Mouse (Mus musculus): Measurements from ENCODE around the gene Lhfp.

The Lhfp gene

DNA sequence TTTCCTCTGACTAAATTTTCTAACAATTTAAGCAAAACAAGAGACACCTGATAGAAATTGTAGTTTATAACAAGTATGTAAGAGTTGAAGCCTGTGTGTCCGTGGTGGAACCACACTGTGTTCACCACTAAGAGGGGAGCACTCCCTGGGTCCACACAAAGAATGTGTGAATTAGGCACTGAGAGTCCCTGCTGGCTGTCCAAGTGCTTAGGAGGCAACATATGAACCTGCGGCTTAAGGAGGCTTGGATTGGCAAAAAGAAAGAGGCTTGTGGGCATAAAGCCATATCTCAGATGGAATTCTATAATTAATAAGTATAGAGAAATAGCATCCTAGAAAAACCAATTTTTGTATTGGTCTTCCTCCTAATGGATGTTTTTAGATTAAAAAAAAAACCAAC, 104.2 kb downstream of the Lhfp start:
- Histone ChIP-seq H3K27me3 (ENCODE audit: insufficient read depth, low read length) (no peaks in the 10 kb centered on the region), H3K4me1 (replicated peaks; ENCODE audit: low read depth, low read length) (no peaks in the 10 kb centered on the region), H3K4me3 (replicated peaks; ENCODE audit: low read length) (no peak overlapping the region), H3K9me3 (ENCODE audit: low read length) (no peaks in the 10 kb centered on the region), H3K36me3 (ENCODE audit: insufficient read depth, low read length) (no peaks in the 10 kb centered on the region)
- TF ChIP-seq CTCF (conservative IDR thresholded peaks at IDR 0.05; ENCODE audit: low read length) (no peak), POU5F1 (IDR thresholded peaks at IDR 0.05; ENCODE audit: borderline replicate concordance, low read length) (no peak), NANOG (IDR thresholded peaks at IDR 0.05; ENCODE audit: borderline replicate concordance, low read length) (no peak)

DNA sequence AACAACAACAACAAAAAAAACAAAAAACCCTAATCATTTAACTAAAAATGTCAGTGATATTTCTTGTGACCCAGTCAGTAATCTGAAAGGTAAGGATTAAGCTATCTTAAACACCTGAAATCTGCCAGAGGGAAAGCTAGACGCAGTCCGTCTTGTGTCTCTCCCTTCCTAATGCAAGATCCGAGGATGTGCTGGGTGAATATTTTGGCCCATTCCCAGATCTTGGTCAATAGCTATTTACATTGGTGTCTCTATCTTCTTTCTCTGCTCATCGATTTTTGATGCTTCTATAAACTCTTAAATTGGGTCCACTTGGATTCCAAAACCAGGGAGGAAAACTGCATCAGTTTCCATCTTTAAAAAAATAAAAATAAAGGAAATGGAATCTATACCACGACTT, 104.6 kb downstream of the Lhfp start:
- Histone ChIP-seq H3K27me3 (ENCODE audit: insufficient read depth, low read length) (no peaks in the 10 kb centered on the region), H3K4me1 (replicated peaks; ENCODE audit: low read depth, low read length) (no peaks in the 10 kb centered on the region), H3K9me3 (ENCODE audit: low read length) (no peaks in the 10 kb centered on the region), H3K36me3 (ENCODE audit: insufficient read depth, low read length) (no peaks in the 10 kb centered on the region), H3K4me3 (replicated peaks; ENCODE audit: low read length) (no peak overlapping the region)
- TF ChIP-seq NANOG (IDR thresholded peaks at IDR 0.05; ENCODE audit: borderline replicate concordance, low read length) (no peak), CTCF (conservative IDR thresholded peaks at IDR 0.05; ENCODE audit: low read length) (no peak), POU5F1 (IDR thresholded peaks at IDR 0.05; ENCODE audit: borderline replicate concordance, low read length) (no peak)

DNA sequence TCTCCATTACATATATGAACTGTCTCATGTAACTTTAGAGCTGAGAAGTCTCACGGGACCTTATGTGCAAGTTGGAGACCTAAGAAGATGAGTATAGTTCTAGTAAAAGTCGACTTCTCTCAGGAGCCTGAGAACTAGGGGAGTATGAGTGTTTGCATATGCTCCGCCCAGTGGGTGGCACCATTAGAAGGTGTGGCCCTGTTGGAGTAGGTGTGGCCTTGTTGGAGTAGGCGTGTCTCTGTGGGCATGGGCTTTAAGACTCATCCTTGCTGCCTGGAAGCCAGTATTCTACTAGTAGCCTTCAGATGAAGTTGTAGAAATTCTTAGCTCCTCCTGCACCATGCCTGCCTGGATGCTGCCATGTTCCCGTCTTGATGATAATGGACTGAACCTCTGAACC, 105.7 kb downstream of the Lhfp start:
- no peaks in the 10 kb centered on the region for H3K9me3 ChIP-seq (ENCODE audit: low read length)

DNA sequence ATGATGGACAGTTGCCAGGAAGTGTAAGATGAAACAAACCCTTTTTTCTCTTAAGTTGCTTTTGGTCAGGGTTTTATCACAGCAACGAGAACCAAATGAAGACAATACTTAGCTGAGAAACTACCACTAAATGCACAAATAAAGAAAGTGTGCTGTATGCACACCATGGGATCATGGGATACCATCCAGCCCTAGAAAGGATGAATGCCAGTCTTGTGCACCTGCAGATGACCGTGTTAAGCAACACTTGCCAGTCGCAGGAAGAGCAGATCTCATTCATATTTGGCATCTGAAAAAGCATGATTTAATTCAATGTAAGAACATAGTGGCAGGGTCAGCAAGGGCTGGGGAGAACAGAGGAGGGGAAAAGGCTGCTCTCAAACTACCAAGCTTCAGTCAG, 107.4 kb downstream of the Lhfp start:
- TF ChIP-seq CTCF (conservative IDR thresholded peaks at IDR 0.05; ENCODE audit: low read length) (no peak), NANOG (IDR thresholded peaks at IDR 0.05; ENCODE audit: borderline replicate concordance, low read length) (no peak), POU5F1 (IDR thresholded peaks at IDR 0.05; ENCODE audit: borderline replicate concordance, low read length) (no peak)
- H3K4me1 ChIP-seq (replicated peaks; ENCODE audit: low read depth, low read length) = no peaks in the 10 kb centered on the region

More for the DNA sequence above, 105.7 kb downstream of the Lhfp start:
- TF ChIP-seq NANOG (IDR thresholded peaks at IDR 0.05; ENCODE audit: borderline replicate concordance, low read length) (no peak), CTCF (conservative IDR thresholded peaks at IDR 0.05; ENCODE audit: low read length) (no peak), POU5F1 (IDR thresholded peaks at IDR 0.05; ENCODE audit: borderline replicate concordance, low read length) (no peak)
- no peaks in the 10 kb centered on the region for H3K27me3 ChIP-seq (ENCODE audit: insufficient read depth, low read length)
- no peaks in the 10 kb centered on the region for H3K36me3 ChIP-seq (ENCODE audit: insufficient read depth, low read length)
- H3K4me1 ChIP-seq (replicated peaks; ENCODE audit: low read depth, low read length) = no peaks in the 10 kb centered on the region
- H3K4me3 ChIP-seq (replicated peaks; ENCODE audit: low read length) = no peak overlapping the region

DNA sequence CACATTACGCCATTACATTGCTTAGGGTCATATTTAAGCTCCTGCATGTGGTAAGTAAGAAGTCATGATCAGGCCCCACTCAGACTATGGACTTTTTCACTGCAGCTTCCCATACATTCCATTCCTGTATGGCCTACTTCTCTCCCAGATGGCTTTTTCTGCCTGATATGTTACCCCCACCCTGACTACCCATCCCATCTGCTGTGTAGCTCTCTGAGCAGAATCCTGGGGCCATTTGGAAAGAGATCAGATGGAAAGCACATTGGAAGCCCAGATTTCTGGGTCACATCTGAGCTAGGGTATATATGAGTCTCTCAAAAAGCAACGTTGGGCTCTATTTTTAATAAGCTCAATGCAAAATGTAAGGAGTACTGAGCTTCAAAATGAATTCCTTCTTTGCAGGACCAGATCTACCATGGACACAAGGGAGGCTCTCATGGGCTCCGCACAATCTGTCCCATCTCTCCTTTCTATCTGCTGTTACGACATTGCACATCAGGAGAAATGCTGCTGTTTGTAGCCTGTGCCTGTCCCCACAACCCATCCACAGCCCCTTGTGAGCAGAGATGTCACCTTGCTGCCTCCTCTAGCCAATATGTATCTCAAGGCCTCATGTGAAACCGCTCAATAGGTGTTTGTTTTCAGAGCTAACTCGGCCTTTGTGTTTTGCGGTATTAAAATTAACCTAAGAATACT, 108.4 kb downstream of the Lhfp start:
- H3K4me3 ChIP-seq (replicated peaks; ENCODE audit: low read length) = no peak overlapping the region
- H3K9me3 ChIP-seq (ENCODE audit: low read length) = peaks cover 10% of the 10 kb centered on the region
- H3K27me3 ChIP-seq (ENCODE audit: insufficient read depth, low read length) = no peaks in the 10 kb centered on the region
- H3K4me1 ChIP-seq (replicated peaks; ENCODE audit: low read depth, low read length) = no peaks in the 10 kb centered on the region
- H3K36me3 ChIP-seq (ENCODE audit: insufficient read depth, low read length) = no peaks in the 10 kb centered on the region
- TF ChIP-seq NANOG (IDR thresholded peaks at IDR 0.05; ENCODE audit: borderline replicate concordance, low read length) = no peak
- TF ChIP-seq CTCF (conservative IDR thresholded peaks at IDR 0.05; ENCODE audit: low read length) = no peak
- no peak for TF ChIP-seq POU5F1 (IDR thresholded peaks at IDR 0.05; ENCODE audit: borderline replicate concordance, low read length)

More for the DNA sequence above, 107.4 kb downstream of the Lhfp start:
- Histone ChIP-seq H3K36me3 (ENCODE audit: insufficient read depth, low read length) (no peaks in the 10 kb centered on the region), H3K9me3 (ENCODE audit: low read length) (peaks cover 10% of the 10 kb centered on the region), H3K27me3 (ENCODE audit: insufficient read depth, low read length) (no peaks in the 10 kb centered on the region), H3K4me3 (replicated peaks; ENCODE audit: low read length) (no peak overlapping the region)

DNA sequence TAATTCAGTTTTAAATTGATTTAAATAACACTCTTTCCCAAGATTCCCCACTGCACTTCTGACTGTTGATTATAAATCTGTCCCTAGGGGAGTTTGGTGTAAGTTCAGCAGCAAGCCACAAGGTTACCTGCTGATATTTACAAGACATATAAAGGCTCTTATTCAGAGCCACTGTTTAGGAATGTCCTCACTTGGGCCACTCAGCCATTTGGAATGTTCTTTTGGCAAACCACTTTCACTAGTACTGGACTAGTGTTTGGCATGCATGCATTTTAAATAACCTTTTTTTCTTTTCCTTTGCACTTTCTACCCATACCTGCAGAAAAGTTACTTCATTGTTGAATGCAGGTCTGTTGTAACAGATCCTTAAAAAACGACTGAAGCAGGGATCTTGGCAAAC, 109.8 kb downstream of the Lhfp start:
- TF ChIP-seq POU5F1 (IDR thresholded peaks at IDR 0.05; ENCODE audit: borderline replicate concordance, low read length) (no peak), CTCF (conservative IDR thresholded peaks at IDR 0.05; ENCODE audit: low read length) (no peak), NANOG (IDR thresholded peaks at IDR 0.05; ENCODE audit: borderline replicate concordance, low read length) (no peak)
- Histone ChIP-seq H3K4me1 (replicated peaks; ENCODE audit: low read depth, low read length) (no peaks in the 10 kb centered on the region), H3K9me3 (ENCODE audit: low read length) (peaks cover 10% of the 10 kb centered on the region), H3K27me3 (ENCODE audit: insufficient read depth, low read length) (no peaks in the 10 kb centered on the region), H3K4me3 (replicated peaks; ENCODE audit: low read length) (no peak overlapping the region), H3K36me3 (ENCODE audit: insufficient read depth, low read length) (no peaks in the 10 kb centered on the region)

DNA sequence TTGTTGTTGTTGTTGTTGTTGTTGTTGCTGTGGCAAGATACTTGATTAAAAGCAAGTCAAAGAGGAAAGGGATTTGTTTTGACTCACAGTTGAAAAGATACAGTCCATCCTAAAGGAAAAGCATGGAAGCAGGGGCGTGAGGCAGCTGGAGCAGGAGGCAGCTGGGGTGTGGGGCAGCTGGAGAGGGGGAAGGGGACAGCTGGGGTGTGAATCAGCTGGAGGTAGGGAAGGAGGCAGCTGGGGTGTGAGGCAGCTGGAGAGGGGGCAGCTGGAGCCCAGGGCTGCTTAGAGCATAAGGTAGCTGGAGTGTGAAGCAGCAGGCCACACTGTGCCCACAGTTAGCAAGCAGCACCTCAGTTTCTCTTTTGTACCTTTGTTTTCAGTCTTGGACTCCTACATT, 110.3 kb downstream of the Lhfp start:
- Histone ChIP-seq H3K4me1 (replicated peaks; ENCODE audit: low read depth, low read length) (no peaks in the 10 kb centered on the region), H3K36me3 (ENCODE audit: insufficient read depth, low read length) (no peaks in the 10 kb centered on the region), H3K9me3 (ENCODE audit: low read length) (peaks cover 10% of the 10 kb centered on the region), H3K4me3 (replicated peaks; ENCODE audit: low read length) (no peak overlapping the region), H3K27me3 (ENCODE audit: insufficient read depth, low read length) (no peaks in the 10 kb centered on the region)
- no peak for TF ChIP-seq CTCF (conservative IDR thresholded peaks at IDR 0.05; ENCODE audit: low read length)
- no peak for TF ChIP-seq NANOG (IDR thresholded peaks at IDR 0.05; ENCODE audit: borderline replicate concordance, low read length)
- no peak for TF ChIP-seq POU5F1 (IDR thresholded peaks at IDR 0.05; ENCODE audit: borderline replicate concordance, low read length)

DNA sequence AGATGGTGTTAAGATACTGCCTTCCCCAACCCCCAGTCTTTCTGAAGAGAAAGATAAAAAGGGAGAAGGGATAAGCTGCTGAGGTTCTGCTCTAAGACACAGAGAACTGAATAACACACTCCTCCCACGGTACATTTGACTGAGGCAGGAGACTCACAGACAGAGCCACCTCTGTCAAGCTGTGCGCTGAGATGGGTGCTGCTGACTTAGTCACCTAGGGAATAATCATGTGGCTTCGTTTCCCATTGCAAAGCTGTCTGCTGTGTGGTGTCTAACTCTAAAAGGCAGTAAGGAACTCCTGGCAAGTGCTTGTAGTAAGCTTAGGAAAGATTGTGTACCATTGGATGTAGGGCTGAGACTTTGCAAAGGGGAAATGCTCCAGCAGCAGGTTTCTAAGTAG, 120.6 kb downstream of the Lhfp start:
- H3K36me3 ChIP-seq (ENCODE audit: insufficient read depth, low read length) = no peaks in the 10 kb centered on the region
- H3K27me3 ChIP-seq (ENCODE audit: insufficient read depth, low read length) = no peaks in the 10 kb centered on the region
- TF ChIP-seq NANOG (IDR thresholded peaks at IDR 0.05; ENCODE audit: borderline replicate concordance, low read length) = no peak
- no peak for TF ChIP-seq CTCF (conservative IDR thresholded peaks at IDR 0.05; ENCODE audit: low read length)
- TF ChIP-seq POU5F1 (IDR thresholded peaks at IDR 0.05; ENCODE audit: borderline replicate concordance, low read length) = no peak
- no peaks in the 10 kb centered on the region for H3K9me3 ChIP-seq (ENCODE audit: low read length)
- H3K4me3 ChIP-seq (replicated peaks; ENCODE audit: low read length) = no peak overlapping the region
- H3K4me1 ChIP-seq (replicated peaks; ENCODE audit: low read depth, low read length) = no peaks in the 10 kb centered on the region

DNA sequence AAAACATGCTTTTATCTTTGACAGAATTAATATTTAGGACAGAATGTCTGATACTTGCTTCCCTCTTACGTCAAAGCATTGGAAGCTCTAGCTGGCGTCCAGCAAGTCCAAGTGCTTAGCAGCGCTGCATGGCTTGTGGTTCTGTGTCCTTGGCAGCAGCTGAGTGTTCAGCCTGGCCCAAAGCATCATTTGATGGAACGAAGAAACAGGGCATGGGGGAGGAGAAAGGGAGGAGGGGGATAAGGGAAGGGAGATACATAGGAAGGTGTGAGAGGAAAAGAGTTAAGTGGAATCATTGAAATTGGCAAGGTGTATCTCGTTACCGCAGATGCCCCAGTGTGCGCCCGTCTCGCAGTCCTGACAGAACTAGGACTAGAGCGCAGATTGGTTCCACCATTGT, 124.0 kb downstream of the Lhfp start:
- H3K27me3 ChIP-seq (ENCODE audit: insufficient read depth, low read length) = no peaks in the 10 kb centered on the region
- TF ChIP-seq NANOG (IDR thresholded peaks at IDR 0.05; ENCODE audit: borderline replicate concordance, low read length) = no peak
- no peak for TF ChIP-seq POU5F1 (IDR thresholded peaks at IDR 0.05; ENCODE audit: borderline replicate concordance, low read length)
- no peak for TF ChIP-seq CTCF (conservative IDR thresholded peaks at IDR 0.05; ENCODE audit: low read length)
- H3K9me3 ChIP-seq (ENCODE audit: low read length) = peaks cover 5% of the 10 kb centered on the region
- H3K36me3 ChIP-seq (ENCODE audit: insufficient read depth, low read length) = no peaks in the 10 kb centered on the region
- no peak overlapping the region for H3K4me3 ChIP-seq (replicated peaks; ENCODE audit: low read length)
- no peaks in the 10 kb centered on the region for H3K4me1 ChIP-seq (replicated peaks; ENCODE audit: low read depth, low read length)

Measured in E14TG2a.4 (cell line).